Mouse (Mus musculus): ENCODE results near the gene Nmd3.

DNA sequence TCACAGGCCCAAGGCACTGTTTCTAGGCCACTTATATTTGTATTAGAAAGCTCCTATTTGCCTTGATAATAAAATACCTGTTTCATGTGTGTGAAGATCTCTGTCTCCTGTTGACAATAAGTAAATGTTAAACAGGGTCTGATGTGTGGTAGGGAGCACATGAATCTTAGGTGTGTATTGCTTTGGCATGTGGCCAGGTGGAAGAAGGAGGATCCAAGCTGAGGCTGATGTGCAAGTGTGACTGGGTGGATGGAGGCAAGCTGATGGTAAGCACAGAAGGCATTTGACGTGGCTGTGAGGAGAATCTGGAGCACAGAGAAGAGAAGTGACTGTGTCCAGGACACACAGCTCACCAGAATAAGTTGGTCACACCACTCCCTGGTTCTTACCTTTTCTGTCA lies 77.3 kb downstream of the Nmd3 start:
- no peak for TF ChIP-seq MAFK (IDR thresholded peaks at IDR 0.05; ENCODE audit: insufficient read depth, low read depth, low read length)
- TF ChIP-seq CHD2 (IDR thresholded peaks at IDR 0.05; ENCODE audit: low read depth, low read length): no peak
- TF ChIP-seq HCFC1 (IDR thresholded peaks at IDR 0.05; ENCODE audit: borderline replicate concordance, insufficient read depth, low read length): no peak
- TF ChIP-seq ZC3H11A (IDR thresholded peaks at IDR 0.05; ENCODE audit: borderline replicate concordance, low read depth, low read length): no peak
- no peak for TF ChIP-seq ZNF384 (IDR thresholded peaks at IDR 0.05; ENCODE audit: low read depth, low read length)

Measured in ES-E14 (cell line).